Mouse (Mus musculus): ENCODE measurements around the gene Ramp3. TPM values are rescaled to one million over a fixed set of nuclear protein-coding genes. Genes with fewer than 3 reads are reported as not detected.

Ramp3 gene
- polyA plus RNA-seq, 1 experiment from 2014 or later = 5.6 TPM

DNA sequence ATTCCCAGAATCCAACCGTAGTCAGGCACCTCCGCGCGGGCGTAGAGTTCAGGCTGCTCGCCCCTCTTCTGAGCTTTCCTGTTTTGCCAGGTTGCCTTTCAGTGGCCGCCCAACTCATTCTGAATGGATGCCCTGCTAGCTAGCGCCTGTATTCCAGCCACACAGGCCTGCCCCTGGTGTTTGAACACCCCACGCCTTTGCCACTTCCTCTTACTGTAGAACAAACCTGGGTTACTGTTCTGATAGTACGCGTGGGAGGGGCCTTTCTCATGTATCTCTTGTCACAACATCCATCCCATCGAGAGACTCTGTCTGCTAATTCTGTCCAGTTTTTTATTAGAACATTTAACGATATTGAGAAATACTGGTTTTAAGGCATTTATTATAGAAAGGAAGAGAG lies 48.5 kb downstream of the Ramp3 start:
- Histone ChIP-seq H3K4me2 (ENCODE audit: low read depth, low read length) (no peak overlapping the region), H3K27ac (replicated peaks; ENCODE audit: low read depth, low read length) (no peak overlapping the region), H3K4me1 (ENCODE audit: control insufficient read depth, insufficient read depth, low read length) (no peaks in the 10 kb centered on the region), H3K9me3 (replicated peaks; ENCODE audit: control insufficient read depth, low read length) (no peaks in the 10 kb centered on the region; the same call in 1 of the 2 replicates), H3K9ac (replicated peaks; ENCODE audit: low read length) (no peak overlapping the region), H3K36me3 (replicated peaks; ENCODE audit: control insufficient read depth, insufficient read depth, low read depth, low read length) (no peaks in the 10 kb centered on the region), H3K27me3 (ENCODE audit: control insufficient read depth, insufficient read depth, low read length) (no peaks in the 10 kb centered on the region), H3K4me3 (ENCODE audit: low read depth, low read length) (no peak overlapping the region)
- ATAC-seq (replicated peaks; ENCODE audit: insufficient number of reproducible peaks, low FRiP score, low TSS enrichment, low read depth) (no peak), DNase-seq (ENCODE audit: low spot score) (no peak)
- WGBS = 92% methylated on average over 13 of the region's 13 CpGs

DNA sequence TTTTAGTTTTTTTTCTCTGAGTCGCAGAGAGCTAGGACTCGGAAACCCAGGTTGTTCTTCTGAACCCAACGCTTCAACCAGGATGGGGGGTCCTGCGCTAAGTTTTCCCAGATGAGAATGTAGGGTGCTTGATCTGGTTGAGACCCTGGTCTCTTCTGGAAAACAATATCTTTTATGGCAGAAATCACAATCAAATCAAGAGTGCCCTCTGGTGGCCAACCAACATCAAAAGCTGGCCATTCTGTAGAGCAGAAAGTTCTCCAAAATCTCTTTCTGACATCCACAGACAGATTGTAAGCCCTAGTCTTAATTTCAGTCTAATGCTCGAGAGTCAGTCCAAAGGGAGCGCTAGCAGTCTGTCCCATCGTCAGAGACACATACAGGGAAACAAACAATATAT lies 50.1 kb downstream of the Ramp3 start:
- H3K9ac ChIP-seq (replicated peaks; ENCODE audit: low read length) = no peak overlapping the region
- DNase-seq (ENCODE audit: low spot score) = no peak
- no peaks in the 10 kb centered on the region; the same call in 1 of the 2 replicates for H3K9me3 ChIP-seq (replicated peaks; ENCODE audit: control insufficient read depth, low read length)
- H3K4me1 ChIP-seq (ENCODE audit: control insufficient read depth, insufficient read depth, low read length) = no peaks in the 10 kb centered on the region
- 90% methylated on average over 7 of the region's 7 CpGs for WGBS
- no peak overlapping the region for H3K27ac ChIP-seq (replicated peaks; ENCODE audit: low read depth, low read length)
- H3K36me3 ChIP-seq (replicated peaks; ENCODE audit: control insufficient read depth, insufficient read depth, low read depth, low read length) = no peaks in the 10 kb centered on the region
- no peaks in the 10 kb centered on the region for H3K27me3 ChIP-seq (ENCODE audit: control insufficient read depth, insufficient read depth, low read length)
- H3K4me2 ChIP-seq (ENCODE audit: low read depth, low read length) = no peak overlapping the region
- ATAC-seq (replicated peaks; ENCODE audit: insufficient number of reproducible peaks, low FRiP score, low TSS enrichment, low read depth) = no peak
- H3K4me3 ChIP-seq (ENCODE audit: low read depth, low read length) = no peak overlapping the region

DNA sequence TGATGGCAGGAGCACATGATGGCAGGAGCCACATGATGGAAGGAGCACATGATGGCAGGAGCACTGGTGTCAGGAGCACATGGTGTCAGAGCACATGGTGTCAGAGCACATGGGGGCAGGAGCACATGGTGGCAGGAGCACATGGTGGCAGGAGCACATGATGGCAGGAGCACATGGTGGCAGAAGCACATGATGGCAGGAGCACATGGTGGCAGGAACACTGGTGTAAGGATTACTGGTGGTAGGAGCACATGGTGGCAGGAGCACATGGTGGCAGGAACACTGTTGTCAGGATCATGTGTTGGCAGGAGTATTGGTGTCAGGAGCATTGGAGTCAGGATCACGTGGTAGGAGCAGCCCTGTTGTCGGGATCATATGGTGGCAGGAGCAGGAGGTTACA lies 52.1 kb downstream of the Ramp3 start:
- no peaks in the 10 kb centered on the region for H3K27me3 ChIP-seq (ENCODE audit: control insufficient read depth, insufficient read depth, low read length)
- 80% methylated on average over 2 of the region's 2 CpGs for WGBS
- H3K27ac ChIP-seq (replicated peaks; ENCODE audit: low read depth, low read length) = no peak overlapping the region
- H3K9me3 ChIP-seq (replicated peaks; ENCODE audit: control insufficient read depth, low read length) = no peaks in the 10 kb centered on the region; the same call in 1 of the 2 replicates
- DNase-seq (ENCODE audit: low spot score) (no peak), ATAC-seq (replicated peaks; ENCODE audit: insufficient number of reproducible peaks, low FRiP score, low TSS enrichment, low read depth) (no peak)
- H3K4me3 ChIP-seq (ENCODE audit: low read depth, low read length) = no peak overlapping the region
- H3K36me3 ChIP-seq (replicated peaks; ENCODE audit: control insufficient read depth, insufficient read depth, low read depth, low read length) = no peaks in the 10 kb centered on the region
- H3K4me1 ChIP-seq (ENCODE audit: control insufficient read depth, insufficient read depth, low read length) = no peaks in the 10 kb centered on the region
- no peak overlapping the region for H3K4me2 ChIP-seq (ENCODE audit: low read depth, low read length)
- H3K9ac ChIP-seq (replicated peaks; ENCODE audit: low read length) = no peak overlapping the region

DNA sequence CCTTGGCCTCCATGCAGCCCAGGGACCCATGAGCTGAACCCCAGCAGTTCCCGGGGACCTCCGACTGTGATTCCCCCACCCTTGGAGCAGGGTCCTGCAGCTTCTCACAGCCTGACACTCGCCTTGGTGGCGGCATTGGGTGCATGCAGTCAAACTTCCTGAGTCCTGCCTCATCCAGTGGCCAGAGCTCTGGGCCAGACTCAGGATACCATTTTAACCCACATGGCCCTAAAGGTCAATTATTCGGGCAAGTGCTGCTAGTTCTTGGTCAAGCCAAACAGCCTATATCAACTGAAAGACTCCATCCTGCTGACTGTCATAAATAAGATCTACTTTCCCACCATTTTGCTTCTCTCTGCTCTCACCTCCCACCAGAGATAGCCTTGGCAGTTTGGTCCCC lies 62.4 kb downstream of the Ramp3 start:
- H3K4me3 ChIP-seq (ENCODE audit: low read depth, low read length) = no peak overlapping the region
- H3K9me3 ChIP-seq (replicated peaks; ENCODE audit: control insufficient read depth, low read length) = no peaks in the 10 kb centered on the region
- WGBS = 91% methylated on average over 5 of the region's 5 CpGs
- no peaks in the 10 kb centered on the region for H3K36me3 ChIP-seq (replicated peaks; ENCODE audit: control insufficient read depth, insufficient read depth, low read depth, low read length)
- H3K9ac ChIP-seq (replicated peaks; ENCODE audit: low read length) = no peak overlapping the region
- DNase-seq (ENCODE audit: low spot score) = no peak
- H3K27ac ChIP-seq (replicated peaks; ENCODE audit: low read depth, low read length) = no peak overlapping the region
- no peaks in the 10 kb centered on the region for H3K4me1 ChIP-seq (ENCODE audit: control insufficient read depth, insufficient read depth, low read length)
- no peaks in the 10 kb centered on the region for H3K27me3 ChIP-seq (ENCODE audit: control insufficient read depth, insufficient read depth, low read length)
- no peak overlapping the region for H3K4me2 ChIP-seq (ENCODE audit: low read depth, low read length)
- ATAC-seq (replicated peaks; ENCODE audit: insufficient number of reproducible peaks, low FRiP score, low TSS enrichment, low read depth) = no peak

DNA sequence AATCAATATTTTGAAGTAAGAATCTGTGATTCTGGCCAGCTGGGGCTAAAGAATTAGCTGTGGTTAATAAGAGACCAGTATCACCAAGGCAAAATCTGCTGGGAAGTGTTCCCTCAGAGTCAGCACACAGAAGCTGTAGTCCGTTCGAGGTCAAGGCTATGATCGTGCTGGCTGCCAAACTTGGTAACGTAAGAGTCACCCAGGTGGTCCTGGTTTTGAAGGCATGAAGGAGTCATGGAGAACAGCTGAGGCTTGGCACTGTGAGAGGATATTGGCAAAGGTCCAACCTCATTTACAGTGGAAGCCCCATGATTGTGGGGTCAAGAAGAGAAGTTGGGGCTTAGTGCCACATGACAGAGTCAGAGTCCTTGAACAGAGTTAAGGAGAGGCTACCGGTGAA lies 68.6 kb downstream of the Ramp3 start:
- DNase-seq (ENCODE audit: low spot score) (no peak), ATAC-seq (replicated peaks; ENCODE audit: insufficient number of reproducible peaks, low FRiP score, low TSS enrichment, low read depth) (no peak)
- 97% methylated on average over 5 of the region's 5 CpGs for WGBS
- Histone ChIP-seq H3K27me3 (ENCODE audit: control insufficient read depth, insufficient read depth, low read length) (no peaks in the 10 kb centered on the region), H3K4me3 (ENCODE audit: low read depth, low read length) (no peak overlapping the region), H3K36me3 (replicated peaks; ENCODE audit: control insufficient read depth, insufficient read depth, low read depth, low read length) (no peaks in the 10 kb centered on the region), H3K4me2 (ENCODE audit: low read depth, low read length) (no peak overlapping the region), H3K9me3 (replicated peaks; ENCODE audit: control insufficient read depth, low read length) (no peaks in the 10 kb centered on the region), H3K9ac (replicated peaks; ENCODE audit: low read length) (no peak overlapping the region), H3K4me1 (ENCODE audit: control insufficient read depth, insufficient read depth, low read length) (no peaks in the 10 kb centered on the region), H3K27ac (replicated peaks; ENCODE audit: low read depth, low read length) (no peak overlapping the region)

Other genes with a start within 250 kb of the Ramp3 start
- gene Ppia, start 243.1 kb upstream of the Ramp3 start, polyA plus RNA-seq (2014; fragmentation: Nextera tagmentation; extraction: Ambion mirVana) = 5,819 and 6,203 TPM in 2 replicates
- 853 and 854 TPM in 2 replicates for gene H2afv, start 214.1 kb upstream of the Ramp3 start, polyA plus RNA-seq (2014; fragmentation: Nextera tagmentation; extraction: Ambion mirVana)
- gene Purb, start 182.6 kb upstream of the Ramp3 start, polyA plus RNA-seq (2014; fragmentation: Nextera tagmentation; extraction: Ambion mirVana) = 14.8 and 15.8 TPM in 2 replicates
- 0.29 and 0.67 TPM in 2 replicates for gene Myo1g, start 137.6 kb upstream of the Ramp3 start, polyA plus RNA-seq (2014; fragmentation: Nextera tagmentation; extraction: Ambion mirVana)
- 81.6 and 90.7 TPM in 2 replicates for gene Ccm2, start 111.6 kb upstream of the Ramp3 start, polyA plus RNA-seq (2014; fragmentation: Nextera tagmentation; extraction: Ambion mirVana)
- 9.2 and 9.9 TPM in 2 replicates for gene Nacad, start 52.5 kb upstream of the Ramp3 start, polyA plus RNA-seq (2014; fragmentation: Nextera tagmentation; extraction: Ambion mirVana)
- 33.0 and 33.5 TPM in 2 replicates for gene Tbrg4, start 32.5 kb upstream of the Ramp3 start, polyA plus RNA-seq (2014; fragmentation: Nextera tagmentation; extraction: Ambion mirVana)
- gene Wap, start 19.9 kb upstream of the Ramp3 start, polyA plus RNA-seq (2014; fragmentation: Nextera tagmentation; extraction: Ambion mirVana) = not detected in 2 replicates
- gene Gm11983, start 179.1 kb downstream of the Ramp3 start, polyA plus RNA-seq (2014; fragmentation: Nextera tagmentation; extraction: Ambion mirVana) = not detected in 2 replicates

All from embryonic facial prominence, embryonic 11.5 days (tissue).